Mouse (Mus musculus): ENCODE measurements around the gene Eif3a. TPM values are rescaled to one million over a fixed set of nuclear protein-coding genes. Genes with fewer than 3 reads are reported as not detected.
A peak's percentile ranks its signal among the peaks of the same experiment; 100 is the strongest.

Gene Eif3a
- polyA plus RNA-seq, 1 experiment from 2014 or later, result 162 TPM

DNA sequence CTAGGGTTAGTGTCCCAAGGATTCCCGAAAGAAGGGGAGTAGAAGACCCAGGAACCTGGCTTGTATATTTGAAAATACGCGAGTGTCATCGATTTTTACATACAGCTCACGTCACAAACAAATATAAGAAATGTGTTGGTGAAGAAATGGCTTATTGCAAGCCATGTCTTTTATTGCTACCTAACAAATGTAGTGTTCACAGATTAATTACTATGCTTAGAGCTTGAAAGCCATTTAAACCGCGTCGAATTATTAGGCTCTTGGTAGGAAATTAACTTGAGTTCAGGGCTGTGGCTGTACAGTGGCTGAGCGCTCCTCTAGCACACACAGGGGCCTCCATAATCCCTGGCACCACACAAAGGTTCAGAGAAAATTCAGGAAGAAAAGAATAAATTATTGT is 706 bp upstream of the Eif3a start:
- Histone ChIP-seq H3K4me1 (peaks cover 18% of the 10 kb centered on the region), H3K36me3 (no peaks in the 10 kb centered on the region), H3K9me3 (no peaks in the 10 kb centered on the region), H3K9ac (peak overlapping the region; percentile 100), H3K4me2 (replicated peaks) (peak overlapping the region; percentile 78), H3K27ac (peak overlapping the region; percentile 98), H3K27me3 (no peaks in the 10 kb centered on the region), H3K4me3 (peak overlapping the region; percentile 100)
- WGBS, result 13% methylated on average over 9 of the region's 9 CpGs
- ATAC-seq (ENCODE audit: low FRiP score, low read depth), result no peak

DNA sequence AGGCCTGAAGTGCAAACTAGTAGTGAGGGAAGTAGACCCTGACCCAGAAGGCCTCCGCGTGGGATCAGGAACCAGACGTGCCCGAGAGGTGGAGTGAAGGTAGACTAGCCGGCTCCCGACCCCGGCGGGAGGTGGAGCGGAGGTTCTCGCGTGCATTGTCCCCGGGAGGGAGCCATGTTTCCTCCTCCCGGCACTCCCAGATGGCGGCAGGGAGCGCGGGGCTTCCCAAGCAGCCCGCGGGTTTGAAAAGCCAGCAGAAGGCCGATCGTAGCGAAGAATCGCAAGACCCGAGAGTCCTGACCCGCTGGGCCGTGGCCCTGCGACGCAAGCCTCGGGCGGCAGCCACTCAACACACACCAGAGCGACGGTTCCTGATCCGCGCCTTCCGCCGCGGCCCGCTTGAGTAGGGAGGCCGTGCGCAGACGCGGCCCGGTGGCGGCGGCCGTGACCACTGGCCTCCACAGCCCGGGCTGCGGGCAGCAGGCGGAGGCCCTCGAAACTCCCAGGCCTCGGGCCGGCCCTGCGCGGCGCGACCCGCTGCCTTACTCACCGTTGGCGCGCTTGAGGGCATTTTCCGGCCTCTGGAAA is 445 bp downstream of the Eif3a start:
- H3K27me3 ChIP-seq, result no peaks in the 10 kb centered on the region
- peak overlapping the region; percentile 100 for H3K4me3 ChIP-seq
- H3K27ac ChIP-seq, result peak overlapping the region; percentile 98
- peak; percentile 64 for ATAC-seq (ENCODE audit: low FRiP score, low read depth)
- H3K4me1 ChIP-seq, result peaks cover 23% of the 10 kb centered on the region
- under 1% methylated on average over 60 of the region's 60 CpGs for WGBS
- H3K4me2 ChIP-seq (replicated peaks), result peak overlapping the region; percentile 78
- no peaks in the 10 kb centered on the region for H3K36me3 ChIP-seq
- H3K9me3 ChIP-seq, result no peaks in the 10 kb centered on the region
- H3K9ac ChIP-seq, result peak overlapping the region; percentile 100

DNA sequence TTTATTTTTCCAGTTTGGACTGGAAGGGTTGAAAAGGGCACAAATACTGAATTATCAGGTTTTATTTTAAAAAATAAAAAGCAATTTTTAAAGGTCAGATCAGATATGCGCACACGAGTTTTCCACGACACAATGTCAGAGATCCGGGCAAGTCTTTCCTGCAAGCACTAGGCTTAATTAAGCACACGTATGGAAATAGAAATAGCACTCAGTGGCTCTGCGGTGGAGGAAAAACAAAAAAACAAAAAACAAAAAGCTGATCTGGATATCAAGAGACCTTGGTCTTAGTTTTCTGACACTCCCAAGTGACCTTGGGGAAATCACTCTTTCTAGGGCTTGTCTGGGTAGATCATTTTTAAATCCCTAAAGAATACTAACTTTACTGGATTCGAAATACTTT is 1.0 kb downstream of the Eif3a start:
- ATAC-seq (ENCODE audit: low FRiP score, low read depth), result no peak
- Histone ChIP-seq H3K27ac (peak overlapping the region; percentile 98; the same call in 1 of the 2 replicates), H3K4me1 (peaks cover 23% of the 10 kb centered on the region), H3K4me2 (replicated peaks) (peak overlapping the region; percentile 78), H3K9ac (peak overlapping the region; percentile 100), H3K4me3 (peak overlapping the region; percentile 100), H3K27me3 (no peaks in the 10 kb centered on the region), H3K9me3 (no peaks in the 10 kb centered on the region), H3K36me3 (no peaks in the 10 kb centered on the region)
- 2% methylated on average over 7 of the region's 7 CpGs for WGBS

DNA sequence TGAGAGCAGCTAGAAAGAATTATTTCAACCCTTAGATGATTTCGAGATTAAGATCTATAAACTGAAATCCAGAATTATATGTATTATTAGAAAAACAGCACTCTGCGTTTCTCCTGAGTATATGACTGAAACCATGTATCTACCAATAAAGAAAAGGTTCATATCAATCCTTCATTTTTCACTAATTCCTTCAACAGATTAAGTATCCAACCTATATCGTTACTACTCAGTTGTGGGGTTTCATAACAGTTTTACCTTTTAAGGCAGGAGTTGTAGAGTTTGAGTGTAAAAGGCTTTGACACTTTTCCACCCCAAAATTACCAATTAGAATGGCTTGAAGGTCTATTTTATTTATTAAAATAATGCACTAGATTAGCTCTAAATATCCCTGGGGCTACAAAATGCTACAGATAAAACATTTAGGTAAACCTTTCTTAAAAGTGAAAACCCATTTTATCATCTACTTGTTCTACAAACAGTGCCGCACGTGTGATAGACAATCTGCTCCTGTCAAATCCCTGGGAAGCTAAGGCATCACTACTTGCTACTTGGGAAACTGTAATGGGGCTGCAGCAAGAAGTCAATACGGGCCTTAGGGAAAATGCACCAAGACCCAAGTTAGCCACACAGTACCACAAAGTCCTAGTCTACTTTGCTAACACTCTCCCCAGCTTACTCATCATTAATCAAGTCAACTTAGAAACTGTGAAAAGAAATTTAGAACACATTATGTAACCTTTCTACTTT is 2.1 kb downstream of the Eif3a start:
- H3K4me2 ChIP-seq (replicated peaks), result peak overlapping the region; percentile 63
- H3K9ac ChIP-seq, result peak overlapping the region; percentile 46
- peaks cover 28% of the 10 kb centered on the region for H3K4me1 ChIP-seq
- H3K9me3 ChIP-seq, result no peaks in the 10 kb centered on the region
- H3K27ac ChIP-seq, result no peak overlapping the region
- WGBS, result 43% methylated on average over 6 of the region's 6 CpGs
- no peaks in the 10 kb centered on the region for H3K27me3 ChIP-seq
- H3K36me3 ChIP-seq, result no peaks in the 10 kb centered on the region; the same call in 1 of the 2 replicates
- peak overlapping the region; percentile 100 for H3K4me3 ChIP-seq
- no peak for ATAC-seq (ENCODE audit: low FRiP score, low read depth)

DNA sequence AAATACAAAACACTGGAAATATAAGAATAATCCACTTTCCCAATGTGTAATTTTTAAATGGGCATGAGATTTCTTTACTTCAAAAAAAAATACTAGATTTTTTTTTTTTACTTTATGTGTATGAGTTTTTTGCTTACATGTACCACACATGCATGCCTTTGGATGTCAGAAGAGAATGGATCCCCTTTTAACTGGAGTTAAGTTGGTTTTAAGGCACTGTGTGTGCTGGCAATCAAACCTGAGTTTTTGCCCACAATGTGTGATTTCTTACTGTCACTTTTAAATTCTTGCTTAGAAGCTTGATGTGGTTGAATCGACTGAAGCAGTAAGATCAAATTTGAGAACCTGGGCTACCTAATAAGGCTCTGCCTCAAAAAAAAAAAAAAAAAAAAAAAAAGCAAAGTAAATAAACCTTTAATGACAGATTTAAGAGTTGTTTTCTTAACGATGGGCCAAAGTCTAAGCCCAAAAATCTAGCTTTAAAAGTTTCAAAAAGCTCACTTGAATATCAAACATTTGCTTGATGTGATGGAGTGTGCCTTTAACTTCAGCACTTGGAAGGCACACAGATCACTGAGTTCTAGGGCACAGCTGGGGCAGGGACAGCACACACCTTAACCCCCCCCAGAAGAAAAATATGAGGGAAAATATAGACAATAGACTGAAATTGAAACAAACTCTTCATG is 2.9 kb downstream of the Eif3a start:
- ATAC-seq (ENCODE audit: low FRiP score, low read depth), result no peak
- H3K4me2 ChIP-seq (replicated peaks), result peak overlapping the region; percentile 44
- peak overlapping the region; percentile 20 for H3K4me3 ChIP-seq
- no peak overlapping the region for H3K9ac ChIP-seq
- 32% methylated on average over 2 of the region's 2 CpGs for WGBS
- H3K9me3 ChIP-seq, result no peaks in the 10 kb centered on the region
- peaks cover 31% of the 10 kb centered on the region for H3K4me1 ChIP-seq
- H3K27ac ChIP-seq, result no peak overlapping the region
- no peaks in the 10 kb centered on the region for H3K27me3 ChIP-seq
- H3K36me3 ChIP-seq, result no peaks in the 10 kb centered on the region; the same call in 1 of the 2 replicates

DNA sequence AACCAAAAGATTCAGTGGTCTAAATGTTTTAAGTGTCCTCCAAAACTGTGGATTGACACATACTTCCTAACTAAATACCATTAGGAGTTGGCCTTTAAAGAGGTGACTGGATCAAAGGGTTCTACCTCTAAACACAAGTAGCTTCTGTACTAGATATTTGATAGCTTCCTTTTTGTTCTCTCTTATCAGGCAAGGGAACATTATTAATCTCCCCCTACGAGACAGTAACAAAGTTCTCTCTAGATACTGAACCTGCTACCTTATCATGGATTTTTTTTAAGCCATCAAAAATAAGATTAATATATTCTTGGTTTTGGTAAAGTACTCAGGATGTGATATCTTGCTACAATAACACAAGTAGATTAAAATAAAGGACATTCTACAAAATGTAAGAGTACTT is 5.7 kb downstream of the Eif3a start:
- no peaks in the 10 kb centered on the region for H3K9me3 ChIP-seq
- no peak for ATAC-seq (ENCODE audit: low FRiP score, low read depth)
- no peak overlapping the region for H3K9ac ChIP-seq
- H3K4me2 ChIP-seq (replicated peaks), result no peak overlapping the region
- peaks cover 17% of the 10 kb centered on the region for H3K36me3 ChIP-seq
- 67% methylated on average over 1 of the region's 1 CpGs for WGBS
- H3K4me1 ChIP-seq, result peaks cover 29% of the 10 kb centered on the region
- H3K27ac ChIP-seq, result no peak overlapping the region
- no peaks in the 10 kb centered on the region for H3K27me3 ChIP-seq
- H3K4me3 ChIP-seq, result no peak overlapping the region

DNA sequence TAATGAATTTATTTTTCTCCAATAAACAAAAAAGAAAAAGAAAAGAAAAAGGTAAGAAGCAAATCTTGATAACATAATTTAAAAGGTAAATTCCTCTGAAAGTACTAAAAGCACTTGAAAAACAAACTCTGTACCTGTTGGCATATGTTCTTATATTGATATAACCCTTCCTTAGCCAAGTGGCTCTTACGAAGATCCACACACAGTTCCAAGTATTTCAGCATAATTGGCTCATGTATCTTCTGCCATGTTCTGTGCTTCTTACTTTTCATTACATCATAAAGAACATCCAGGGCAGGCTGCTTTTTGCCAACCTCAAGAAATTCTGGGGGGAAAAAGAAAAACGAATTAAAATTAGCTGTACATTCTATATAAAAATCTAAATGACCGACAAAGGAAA is 8.4 kb downstream of the Eif3a start:
- Histone ChIP-seq H3K27ac (no peak overlapping the region), H3K27me3 (no peaks in the 10 kb centered on the region), H3K36me3 (peaks cover 35% of the 10 kb centered on the region), H3K4me2 (replicated peaks) (no peak overlapping the region), H3K4me1 (peaks cover 20% of the 10 kb centered on the region), H3K9me3 (no peaks in the 10 kb centered on the region), H3K4me3 (no peak overlapping the region), H3K9ac (no peak overlapping the region)
- ATAC-seq (ENCODE audit: low FRiP score, low read depth), result no peak
- WGBS, result 86% methylated on average over 3 of the region's 3 CpGs

DNA sequence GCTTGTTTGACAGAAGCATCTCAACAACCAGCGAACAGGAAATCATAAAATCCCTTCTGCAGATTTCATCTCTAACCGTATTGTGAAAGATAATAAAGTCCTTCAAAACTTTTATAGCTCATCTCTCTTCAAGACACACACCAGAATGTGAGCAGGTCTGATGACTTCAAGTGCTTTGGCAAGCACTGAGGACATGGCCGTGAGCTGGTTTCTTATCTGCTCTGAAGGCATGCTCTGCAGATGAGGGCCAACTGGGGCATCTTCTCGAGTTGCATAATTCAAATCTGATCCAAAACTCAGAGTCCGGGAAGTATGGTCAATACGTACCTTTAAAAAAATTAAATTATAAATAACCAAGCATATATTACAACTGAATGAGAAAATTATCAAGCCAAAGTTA is 17.1 kb downstream of the Eif3a start:
- no peak for ATAC-seq (ENCODE audit: low FRiP score, low read depth)
- H3K27me3 ChIP-seq, result no peaks in the 10 kb centered on the region
- 89% methylated on average over 6 of the region's 6 CpGs for WGBS
- no peak overlapping the region for H3K27ac ChIP-seq
- H3K36me3 ChIP-seq, result peaks cover 84% of the 10 kb centered on the region
- H3K9ac ChIP-seq, result no peak overlapping the region
- no peak overlapping the region for H3K4me3 ChIP-seq
- no peaks in the 10 kb centered on the region for H3K4me1 ChIP-seq
- no peak overlapping the region for H3K4me2 ChIP-seq (replicated peaks)
- H3K9me3 ChIP-seq, result no peaks in the 10 kb centered on the region

DNA sequence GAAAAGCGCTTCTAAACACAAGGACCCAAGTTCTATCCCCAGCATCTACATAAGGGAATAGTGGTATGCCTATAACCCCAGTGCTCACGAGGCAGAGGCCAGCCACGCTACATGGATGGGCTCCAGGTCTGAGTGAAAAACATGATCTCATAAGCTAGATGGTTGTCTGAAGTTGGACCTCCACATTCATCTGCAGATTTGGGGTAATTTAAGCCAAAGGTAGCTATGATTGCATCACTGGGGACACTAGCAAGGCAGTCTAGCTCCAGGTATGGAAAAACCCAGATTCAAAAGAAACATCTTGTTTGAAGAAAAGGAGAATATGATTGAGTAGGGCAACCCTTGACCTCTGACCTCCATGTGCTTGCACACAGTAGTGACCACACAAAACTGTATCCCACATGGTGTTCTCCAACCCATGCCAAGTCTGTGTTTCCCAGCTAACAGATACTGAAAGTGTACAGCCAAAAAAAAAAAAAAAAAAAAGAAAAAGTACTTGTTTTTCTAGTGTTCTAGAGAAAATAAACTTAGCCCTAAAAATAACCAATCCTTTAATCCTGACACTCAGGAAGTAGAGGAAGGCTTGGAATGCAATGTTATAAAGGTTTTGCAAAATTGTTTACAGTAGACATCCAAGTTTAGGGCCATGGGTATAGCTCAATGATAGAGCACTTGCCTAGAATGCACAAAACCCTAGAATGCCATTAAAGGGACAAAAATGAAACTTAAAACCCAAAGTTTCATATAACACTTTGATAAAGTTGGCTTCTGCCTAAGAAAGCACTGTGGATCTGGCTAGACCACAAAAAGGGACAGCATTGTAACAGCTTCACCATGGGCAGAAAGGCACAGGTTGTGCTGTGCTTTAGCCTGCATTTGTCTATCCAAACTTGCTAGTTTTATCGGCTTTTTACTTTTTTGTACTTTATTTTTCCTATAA is 31.3 kb downstream of the Eif3a start:
- Histone ChIP-seq H3K36me3 (peaks cover 30% of the 10 kb centered on the region), H3K9me3 (no peaks in the 10 kb centered on the region), H3K4me3 (no peak overlapping the region), H3K4me2 (replicated peaks) (no peak overlapping the region), H3K27me3 (peaks cover 27% of the 10 kb centered on the region), H3K4me1 (peaks cover 17% of the 10 kb centered on the region), H3K27ac (no peak overlapping the region), H3K9ac (no peak overlapping the region)
- 77% methylated on average over 4 of the region's 4 CpGs for WGBS
- ATAC-seq (ENCODE audit: low FRiP score, low read depth), result no peak

DNA sequence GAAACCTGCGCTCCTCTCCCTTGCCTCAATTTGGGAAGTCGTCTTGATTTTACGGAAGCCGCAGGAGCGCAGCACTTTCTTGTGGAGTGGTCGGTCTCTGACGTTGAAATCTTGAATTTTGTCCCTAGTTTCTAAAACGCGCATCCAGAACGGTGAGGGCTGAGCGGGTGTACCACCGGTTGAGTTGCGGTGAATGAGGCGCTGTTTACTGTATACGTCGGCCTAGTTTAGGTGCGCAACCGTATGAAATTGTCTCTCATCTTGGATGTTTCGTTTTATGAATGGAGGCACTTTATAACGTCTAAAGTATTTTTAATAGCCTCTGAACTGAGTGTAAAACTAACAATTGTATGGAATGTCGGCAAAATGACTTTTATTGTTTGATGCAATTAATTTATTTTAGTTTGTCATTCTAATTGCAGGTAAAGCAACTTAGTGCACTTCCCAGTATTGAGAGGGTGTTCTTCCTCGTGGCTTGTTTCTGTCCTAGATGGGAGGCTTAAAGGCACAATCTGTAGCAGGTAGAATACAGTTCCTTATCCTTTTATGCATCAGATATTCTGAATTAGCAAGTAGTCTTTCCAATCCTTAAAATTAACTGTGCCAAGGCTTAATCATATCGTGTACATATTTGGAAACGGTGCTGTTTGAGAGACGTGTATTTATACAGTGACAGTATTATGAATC is 33.2 kb downstream of the Eif3a start:
- H3K9me3 ChIP-seq, result no peaks in the 10 kb centered on the region
- H3K4me2 ChIP-seq (replicated peaks), result peak overlapping the region; percentile 99
- WGBS, result 5% methylated on average over 25 of the region's 25 CpGs

More for the DNA sequence above, 33.2 kb downstream of the Eif3a start:
- H3K36me3 ChIP-seq, result peaks cover 14% of the 10 kb centered on the region
- H3K4me1 ChIP-seq, result peaks cover 17% of the 10 kb centered on the region
- no peak for ATAC-seq (ENCODE audit: low FRiP score, low read depth)
- H3K27me3 ChIP-seq, result peaks cover 28% of the 10 kb centered on the region
- peak overlapping the region; percentile 72 for H3K9ac ChIP-seq
- H3K4me3 ChIP-seq, result peak overlapping the region; percentile 70
- no peak overlapping the region for H3K27ac ChIP-seq
